Mouse (Mus musculus): ENCODE results near the gene Zbtb20. TPM values are rescaled to one million over a fixed set of nuclear protein-coding genes. Genes with fewer than 3 reads are reported as not detected.

Zbtb20 gene
- polyA plus RNA-seq, 1 experiment from 2014 or later, result 18.4 TPM

- no peaks in the 10 kb centered on the region for H3K36me3 ChIP-seq (ENCODE audit: control insufficient read depth, insufficient read depth, low read length)
- H3K9ac ChIP-seq (ENCODE audit: low read depth, low read length), result no peak overlapping the region
- no peaks in the 10 kb centered on the region for H3K27me3 ChIP-seq (replicated peaks; ENCODE audit: control insufficient read depth, insufficient read depth, low read length)
- no peak overlapping the region for H3K4me3 ChIP-seq (ENCODE audit: low read length)
- H3K27ac ChIP-seq (ENCODE audit: low read length), result no peak overlapping the region
- no peak overlapping the region for H3K4me2 ChIP-seq (ENCODE audit: low read depth, low read length)
- no peaks in the 10 kb centered on the region for H3K9me3 ChIP-seq (ENCODE audit: control insufficient read depth, low read length)
- 79% methylated on average over 1 of the region's 1 CpGs for WGBS
- H3K4me1 ChIP-seq (ENCODE audit: control insufficient read depth, insufficient read depth, low read length), result no peaks in the 10 kb centered on the region
- no peak for ATAC-seq
These were observed 452.5 kb downstream of the Zbtb20 start for GRCm38 (mm10) chr16:43328221-43328620.

DNA sequence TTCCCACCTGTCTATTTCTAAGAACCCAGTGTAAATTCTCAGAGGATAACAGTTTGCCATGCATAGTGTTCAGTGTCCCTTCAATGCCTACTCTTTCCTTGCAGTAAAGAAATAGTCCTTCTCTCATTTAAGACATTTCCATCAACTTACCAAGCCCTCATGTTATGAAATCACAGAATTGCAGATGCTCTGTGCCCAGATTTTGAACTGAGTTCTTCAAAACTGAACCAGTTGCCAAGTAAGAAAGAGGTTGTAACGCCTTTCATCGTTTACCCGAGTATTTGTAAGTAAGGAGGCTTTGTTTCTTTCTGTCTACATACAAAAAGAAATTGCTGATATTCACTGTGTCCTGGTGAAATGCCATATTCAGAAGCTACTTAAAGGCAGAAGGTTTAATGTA lies 454.5 kb downstream of the Zbtb20 start:
- Histone ChIP-seq H3K27ac (ENCODE audit: low read length) (no peak overlapping the region), H3K9me3 (ENCODE audit: control insufficient read depth, low read length) (no peaks in the 10 kb centered on the region), H3K36me3 (ENCODE audit: control insufficient read depth, insufficient read depth, low read length) (no peaks in the 10 kb centered on the region), H3K27me3 (replicated peaks; ENCODE audit: control insufficient read depth, insufficient read depth, low read length) (no peaks in the 10 kb centered on the region), H3K9ac (ENCODE audit: low read depth, low read length) (no peak overlapping the region), H3K4me2 (ENCODE audit: low read depth, low read length) (no peak overlapping the region), H3K4me3 (ENCODE audit: low read length) (no peak overlapping the region), H3K4me1 (ENCODE audit: control insufficient read depth, insufficient read depth, low read length) (peaks cover 4% of the 10 kb centered on the region; the same call in 1 of the 2 replicates)
- no peak for ATAC-seq
- 94% methylated on average over 3 of the region's 3 CpGs for WGBS

DNA sequence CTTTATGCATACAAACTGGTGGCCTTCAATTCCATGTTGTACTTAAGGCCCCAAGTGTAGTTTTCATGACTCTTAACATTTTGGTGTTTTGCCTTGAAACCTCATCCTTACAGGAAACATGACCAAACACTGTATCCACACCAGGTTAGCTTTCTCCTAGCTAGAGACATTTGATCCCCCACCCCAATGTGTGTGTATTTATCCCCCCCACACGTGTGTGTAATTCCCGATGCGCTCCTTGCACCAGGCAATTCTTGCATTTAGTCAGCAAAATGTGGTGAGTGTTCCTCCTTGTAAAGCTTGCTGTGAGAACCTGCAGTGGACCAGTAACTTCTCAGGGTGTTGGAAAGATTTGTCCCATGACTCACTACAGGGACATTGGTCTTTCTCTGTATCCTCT lies 455.8 kb downstream of the Zbtb20 start:
- peaks cover 10% of the 10 kb centered on the region for H3K4me1 ChIP-seq (ENCODE audit: control insufficient read depth, insufficient read depth, low read length)
- H3K4me3 ChIP-seq (ENCODE audit: low read length), result no peak overlapping the region
- no peaks in the 10 kb centered on the region for H3K36me3 ChIP-seq (ENCODE audit: control insufficient read depth, insufficient read depth, low read length)
- ATAC-seq, result no peak
- no peak overlapping the region for H3K27ac ChIP-seq (ENCODE audit: low read length)
- no peak overlapping the region for H3K9ac ChIP-seq (ENCODE audit: low read depth, low read length)
- H3K9me3 ChIP-seq (ENCODE audit: control insufficient read depth, low read length), result no peaks in the 10 kb centered on the region
- 88% methylated on average over 3 of the region's 3 CpGs for WGBS
- H3K27me3 ChIP-seq (replicated peaks; ENCODE audit: control insufficient read depth, insufficient read depth, low read length), result no peaks in the 10 kb centered on the region
- H3K4me2 ChIP-seq (ENCODE audit: low read depth, low read length), result no peak overlapping the region

- no peak for ATAC-seq
- Histone ChIP-seq H3K9me3 (ENCODE audit: control insufficient read depth, low read length) (no peaks in the 10 kb centered on the region), H3K27me3 (replicated peaks; ENCODE audit: control insufficient read depth, insufficient read depth, low read length) (no peaks in the 10 kb centered on the region), H3K36me3 (ENCODE audit: control insufficient read depth, insufficient read depth, low read length) (no peaks in the 10 kb centered on the region), H3K4me3 (ENCODE audit: low read length) (no peak overlapping the region), H3K9ac (ENCODE audit: low read depth, low read length) (no peak overlapping the region), H3K4me2 (ENCODE audit: low read depth, low read length) (no peak overlapping the region), H3K4me1 (ENCODE audit: control insufficient read depth, insufficient read depth, low read length) (peaks cover 10% of the 10 kb centered on the region), H3K27ac (ENCODE audit: low read length) (no peak overlapping the region)
- 40% methylated on average over 2 of the region's 2 CpGs for WGBS
These were observed 457.1 kb downstream of the Zbtb20 start for GRCm38 (mm10) chr16:43332734-43333133.

DNA sequence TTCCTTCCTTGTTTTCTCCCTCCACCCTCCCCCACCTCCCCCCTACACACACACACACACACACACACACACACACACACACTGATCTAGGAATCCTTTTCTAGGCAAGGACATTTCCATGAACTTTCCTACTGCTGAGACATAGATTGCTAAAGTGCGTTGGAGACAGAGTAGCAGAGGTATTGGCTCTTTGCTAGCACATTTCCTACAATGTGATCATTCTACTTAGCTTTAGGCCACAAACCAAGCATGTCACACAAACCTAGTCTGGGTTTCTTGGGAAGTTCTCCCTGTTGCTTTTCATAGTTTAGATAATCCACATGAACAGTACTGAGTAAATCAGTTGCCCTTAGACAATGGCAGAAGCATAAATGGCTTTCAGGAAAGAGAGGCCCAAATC lies 457.6 kb downstream of the Zbtb20 start:
- whole genome bisulfite sequencing, result 70% methylated on average over 1 of the region's 1 CpGs
- no peak overlapping the region for H3K9ac ChIP-seq (ENCODE audit: low read depth, low read length)
- ATAC-seq, result no peak
- H3K4me2 ChIP-seq (ENCODE audit: low read depth, low read length), result no peak overlapping the region
- no peaks in the 10 kb centered on the region for H3K36me3 ChIP-seq (ENCODE audit: control insufficient read depth, insufficient read depth, low read length)
- no peak overlapping the region for H3K27ac ChIP-seq (ENCODE audit: low read length)
- H3K4me3 ChIP-seq (ENCODE audit: low read length), result no peak overlapping the region
- H3K4me1 ChIP-seq (ENCODE audit: control insufficient read depth, insufficient read depth, low read length), result peaks cover 10% of the 10 kb centered on the region
- no peaks in the 10 kb centered on the region for H3K9me3 ChIP-seq (ENCODE audit: control insufficient read depth, low read length)
- H3K27me3 ChIP-seq (replicated peaks; ENCODE audit: control insufficient read depth, insufficient read depth, low read length), result no peaks in the 10 kb centered on the region

DNA sequence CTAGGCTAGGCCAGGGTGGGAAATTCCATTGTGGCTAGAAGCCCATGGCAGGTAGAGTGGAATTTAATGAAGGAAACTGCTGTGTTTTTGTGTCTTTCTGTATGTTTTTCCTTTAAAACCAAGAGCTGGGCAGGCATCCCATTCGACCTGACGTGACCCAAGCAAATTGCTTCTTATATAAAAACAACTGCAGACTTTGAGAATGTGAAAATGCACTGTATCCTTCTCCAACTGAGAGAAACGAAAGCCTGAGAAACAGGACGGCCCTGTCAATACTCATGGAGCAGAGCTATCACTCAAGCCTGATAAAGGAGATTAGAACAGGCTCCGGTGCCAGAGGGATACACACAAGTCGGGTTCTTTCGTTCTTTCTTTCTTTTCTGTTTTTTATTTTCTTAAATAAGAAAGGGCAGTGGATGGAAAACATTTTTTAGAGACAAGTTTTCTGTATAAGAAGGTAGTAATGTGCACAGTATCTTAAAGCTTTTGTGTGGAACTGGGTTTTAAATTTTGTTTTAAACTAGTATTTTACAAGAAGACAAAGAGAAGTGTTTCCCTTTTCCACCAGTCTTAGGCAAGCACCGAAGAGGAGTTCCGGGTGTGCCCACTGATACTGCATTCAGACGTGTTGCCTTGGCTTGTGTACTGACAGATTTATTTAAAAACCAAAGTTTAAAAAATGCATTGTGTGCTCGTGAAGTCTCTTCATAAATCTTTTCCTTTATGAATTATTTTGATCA lies 458.9 kb downstream of the Zbtb20 start:
- Histone ChIP-seq H3K27ac (ENCODE audit: low read length) (no peak overlapping the region), H3K4me3 (ENCODE audit: low read length) (no peak overlapping the region), H3K9me3 (ENCODE audit: control insufficient read depth, low read length) (no peaks in the 10 kb centered on the region), H3K9ac (ENCODE audit: low read depth, low read length) (no peak overlapping the region), H3K4me1 (ENCODE audit: control insufficient read depth, insufficient read depth, low read length) (peaks cover 10% of the 10 kb centered on the region), H3K4me2 (ENCODE audit: low read depth, low read length) (no peak overlapping the region), H3K36me3 (ENCODE audit: control insufficient read depth, insufficient read depth, low read length) (no peaks in the 10 kb centered on the region), H3K27me3 (replicated peaks; ENCODE audit: control insufficient read depth, insufficient read depth, low read length) (no peaks in the 10 kb centered on the region)
- 33% methylated on average over 11 of the region's 11 CpGs for WGBS
- peak; percentile 54; the same call in 1 of the 2 replicates for ATAC-seq

GRCm38 (mm10) chr16:43335151-43335823 lies 459.6 kb downstream of the Zbtb20 start:
- no peak overlapping the region for H3K4me3 ChIP-seq (ENCODE audit: low read length)
- no peaks in the 10 kb centered on the region for H3K36me3 ChIP-seq (ENCODE audit: control insufficient read depth, insufficient read depth, low read length)
- H3K9me3 ChIP-seq (ENCODE audit: control insufficient read depth, low read length), result no peaks in the 10 kb centered on the region
- H3K4me1 ChIP-seq (ENCODE audit: control insufficient read depth, insufficient read depth, low read length), result peaks cover 10% of the 10 kb centered on the region
- no peak overlapping the region for H3K9ac ChIP-seq (ENCODE audit: low read depth, low read length)
- 52% methylated on average over 8 of the region's 8 CpGs for WGBS
- peak; percentile 85 for ATAC-seq
- H3K27ac ChIP-seq (ENCODE audit: low read length), result no peak overlapping the region
- H3K27me3 ChIP-seq (replicated peaks; ENCODE audit: control insufficient read depth, insufficient read depth, low read length), result no peaks in the 10 kb centered on the region
- no peak overlapping the region for H3K4me2 ChIP-seq (ENCODE audit: low read depth, low read length)

GRCm38 (mm10) chr16:43335824-43336215 lies 460.1 kb downstream of the Zbtb20 start:
- no peak overlapping the region for H3K4me3 ChIP-seq (ENCODE audit: low read length)
- H3K36me3 ChIP-seq (ENCODE audit: control insufficient read depth, insufficient read depth, low read length), result no peaks in the 10 kb centered on the region
- no peaks in the 10 kb centered on the region for H3K9me3 ChIP-seq (ENCODE audit: control insufficient read depth, low read length)
- H3K4me2 ChIP-seq (ENCODE audit: low read depth, low read length), result no peak overlapping the region
- peaks cover 10% of the 10 kb centered on the region for H3K4me1 ChIP-seq (ENCODE audit: control insufficient read depth, insufficient read depth, low read length)
- ATAC-seq, result peak; percentile 35; the same call in 1 of the 2 replicates
- H3K27me3 ChIP-seq (replicated peaks; ENCODE audit: control insufficient read depth, insufficient read depth, low read length), result no peaks in the 10 kb centered on the region
- H3K9ac ChIP-seq (ENCODE audit: low read depth, low read length), result no peak overlapping the region
- 79% methylated on average over 4 of the region's 4 CpGs for WGBS
- H3K27ac ChIP-seq (ENCODE audit: low read length), result no peak overlapping the region

DNA sequence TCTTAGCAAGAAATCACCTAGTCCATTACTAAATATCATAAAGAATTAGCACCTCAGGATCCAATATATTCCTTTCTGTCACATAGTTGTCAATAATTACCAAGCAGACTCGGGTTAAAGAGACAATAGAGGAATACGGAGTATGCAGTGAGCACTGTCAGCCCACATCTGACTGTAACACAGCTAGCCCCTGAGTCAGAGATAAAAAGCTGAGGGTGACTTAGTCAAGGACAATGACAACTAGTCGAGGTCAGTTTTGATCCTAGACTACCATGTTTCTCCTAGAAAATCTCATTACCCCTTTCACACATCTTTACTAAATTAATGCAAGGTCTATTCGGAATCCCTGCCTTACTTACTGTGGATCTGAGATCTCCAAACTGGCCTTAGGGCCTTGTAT lies 465.0 kb downstream of the Zbtb20 start:
- no peak for ATAC-seq
- no peak overlapping the region for H3K9ac ChIP-seq (ENCODE audit: low read depth, low read length)
- H3K4me2 ChIP-seq (ENCODE audit: low read depth, low read length), result no peak overlapping the region
- 85% methylated on average over 4 of the region's 4 CpGs for WGBS
- no peak overlapping the region for H3K4me3 ChIP-seq (ENCODE audit: low read length)
- H3K4me1 ChIP-seq (ENCODE audit: control insufficient read depth, insufficient read depth, low read length), result peaks cover under 1% of the 10 kb centered on the region
- no peaks in the 10 kb centered on the region for H3K9me3 ChIP-seq (ENCODE audit: control insufficient read depth, low read length)
- no peaks in the 10 kb centered on the region for H3K36me3 ChIP-seq (ENCODE audit: control insufficient read depth, insufficient read depth, low read length)
- H3K27ac ChIP-seq (ENCODE audit: low read length), result no peak overlapping the region
- H3K27me3 ChIP-seq (replicated peaks; ENCODE audit: control insufficient read depth, insufficient read depth, low read length), result no peaks in the 10 kb centered on the region

Data from intestine, embryonic 16.5 days (tissue).